In genomic region chr5:90365141-90365951, GRCm38 (mm10) we compare ENCODE assay signal across 8 mouse cellular contexts. TPM values are rescaled to one million over a fixed set of nuclear protein-coding genes. Genes with fewer than 3 reads are reported as not detected.
DNase-seq lines count a peak whose midpoint lies in the region; ATAC-seq and TF ChIP-seq lines count a peak whose summit lies in the region.

No protein-coding gene starts in this region.

- no peak for TF ChIP-seq EP300 in MEL (IDR thresholded peaks at IDR 0.05; ENCODE audit: low read depth in 1 of 2, low read length in 2 of 2)

- H3K27me3 ChIP-seq in MEL (ENCODE audit: control insufficient read depth in 1 of 2, insufficient read depth in 2 of 2, low read length in 2 of 2) = no peaks in the 10 kb centered on the region
- no peaks in the 10 kb centered on the region for H3K27me3 ChIP-seq in forebrain, embryonic 14.5 days (replicated peaks; ENCODE audit: control insufficient read depth, insufficient read depth, low read length)
- H3K27me3 ChIP-seq in lung, embryonic 15.5 days = no peaks in the 10 kb centered on the region

- H3K4me2 ChIP-seq in forebrain, embryonic 14.5 days (ENCODE audit: low read length) = peak overlapping the region; percentile 60
- H3K4me2 ChIP-seq in lung, embryonic 15.5 days = peak overlapping the region; percentile 64

- peak overlapping the region; percentile 99 for H3K9ac ChIP-seq in MEL (ENCODE audit: control insufficient read depth, low read depth, low read length, poor library complexity, severe bottlenecking)
- H3K9ac ChIP-seq in forebrain, embryonic 14.5 days (ENCODE audit: low read length) = peak overlapping the region; percentile 95
- peak overlapping the region; percentile 94 for H3K9ac ChIP-seq in lung, embryonic 15.5 days

- peak; percentile 71 for DNase-seq in MEL (ENCODE audit: low read depth, low spot score)
- DNase-seq in cerebellum, adult 11 months = peak; percentile 59
- DNase-seq in forebrain, embryonic 14.5 days (ENCODE audit: low spot score) = peak; percentile 41
- peak; percentile 37 to 56 for DNase-seq in heart, postnatal 36 days
- peak; percentile 38 to 47 for DNase-seq in layer of hippocampus, adult 8-10 months (ENCODE audit: low spot score in 2 of 2)
- DNase-seq in thymus, postnatal 0 days (ENCODE audit: low spot score) = peak; percentile 53

- no peaks in the 10 kb centered on the region for H3K9me3 ChIP-seq in MEL (replicated peaks; ENCODE audit: insufficient read depth, low read length)
- no peaks in the 10 kb centered on the region for H3K9me3 ChIP-seq in forebrain, embryonic 14.5 days (replicated peaks; ENCODE audit: control insufficient read depth, low read length)
- no peaks in the 10 kb centered on the region for H3K9me3 ChIP-seq in lung, embryonic 15.5 days

- peaks cover 17 to 38% of the 10 kb centered on the region in 2 experiments for H3K36me3 ChIP-seq in MEL (ENCODE audit: control insufficient read depth in 1 of 2, insufficient read depth in 2 of 2, low read length in 2 of 2)
- no peaks in the 10 kb centered on the region for H3K36me3 ChIP-seq in forebrain, embryonic 14.5 days (ENCODE audit: control insufficient read depth, insufficient read depth, low read length)
- H3K36me3 ChIP-seq in lung, embryonic 15.5 days = no peaks in the 10 kb centered on the region

- TF ChIP-seq CTCF in MEL (IDR thresholded peaks at IDR 0.05 in 2 of 3, conservative IDR thresholded peaks at IDR 0.05 in 1 of 3; ENCODE audit: control insufficient read depth in 1 of 3, insufficient read depth in 1 of 3, low read depth in 2 of 3, low read length in 3 of 3, poor library complexity in 1 of 3, severe bottlenecking in 1 of 3) = no peak

- WGBS in forebrain, embryonic 14.5 days = under 1% methylated on average over 54 of the region's 61 CpGs
- under 1% methylated on average over 54 of the region's 61 CpGs for WGBS in lung, embryonic 15.5 days

- H3K4me3 ChIP-seq in MEL (ENCODE audit: control insufficient read depth in 1 of 2, insufficient read depth in 1 of 2, low read depth in 2 of 2, low read length in 2 of 2) = peak overlapping the region; percentile 85 to 99
- H3K4me3 ChIP-seq in forebrain, embryonic 14.5 days (ENCODE audit: low read depth, low read length) = peak overlapping the region; percentile 93
- peak overlapping the region; percentile 75 for H3K4me3 ChIP-seq in lung, embryonic 15.5 days

- peak; percentile 45 for ATAC-seq in forebrain, embryonic 14.5 days
- ATAC-seq in lung, embryonic 15.5 days (ENCODE audit: borderline replicate concordance, extremely low read depth, low FRiP score, low TSS enrichment) = peak; percentile 40
- peak; percentile 14; the same call in 1 of the 2 replicates for ATAC-seq in neutrophil, adult 5-6 weeks (ENCODE audit: extremely low read depth, insufficient number of reproducible peaks, low FRiP score, poor library complexity, severe bottlenecking)

- no peak for TF ChIP-seq RAD21 in MEL (IDR thresholded peaks at IDR 0.05; ENCODE audit: low read depth, low read length)

- TF ChIP-seq POLR2A in MEL (IDR thresholded peaks at IDR 0.05; ENCODE audit: control insufficient read depth in 1 of 2, insufficient read depth in 1 of 2, low read depth in 1 of 2, low read length in 2 of 2, poor library complexity in 1 of 2) = peak; percentile 15 to 57; a peak in 3 of 4 replicates

- H3K79me2 ChIP-seq in MEL (ENCODE audit: control insufficient read depth, insufficient read depth, low read length, poor library complexity) = peaks cover 55% of the 10 kb centered on the region

- intact Hi-C loops in heart, postnatal 36 days (cut with DNase I) = loop anchor here (2.0 kb wide), 1 partner anchor 79 kb away; no protein-coding TSS in a partner anchor

- peak overlapping the region; percentile 83 for H3K27ac ChIP-seq in MEL (ENCODE audit: control insufficient read depth, low read depth, low read length)
- peak overlapping the region; percentile 99 for H3K27ac ChIP-seq in forebrain, embryonic 14.5 days (ENCODE audit: low read depth, low read length)
- peak overlapping the region; percentile 99 for H3K27ac ChIP-seq in lung, embryonic 15.5 days

- peaks cover 1 to 4% of the 10 kb centered on the region in 2 experiments; a peak in 2 of 4 replicates for H3K4me1 ChIP-seq in MEL (ENCODE audit: control insufficient read depth in 1 of 2, insufficient read depth in 2 of 2, low read length in 2 of 2)
- peaks cover 13% of the 10 kb centered on the region; the same call in 1 of the 2 replicates for H3K4me1 ChIP-seq in forebrain, embryonic 14.5 days (ENCODE audit: control insufficient read depth, insufficient read depth, low read length)
- peaks cover 27% of the 10 kb centered on the region for H3K4me1 ChIP-seq in lung, embryonic 15.5 days

TF ChIP-seq in MEL, 35 proteins besides CTCF, POLR2A, EP300 and RAD21:
- TF ChIP-seq BHLHE40 (IDR thresholded peaks at IDR 0.05; ENCODE audit: borderline replicate concordance, low read depth, low read length) (no peak), TBP (IDR thresholded peaks at IDR 0.05; ENCODE audit: low read depth, low read length) (peak; percentile 42; the same call in 1 of the 2 replicates), TCF12 (IDR thresholded peaks at IDR 0.05; ENCODE audit: low read depth, low read length) (0 out of 2 replicates have a peak, but pooled peaks have one; percentile 7), JUND (IDR thresholded peaks at IDR 0.05; ENCODE audit: low read depth, low read length) (no peak), KAT2A (conservative IDR thresholded peaks at IDR 0.05; ENCODE audit: low read depth, low read length) (no peak), MAZ (IDR thresholded peaks at IDR 0.05; ENCODE audit: low read depth, low read length) (peak; percentile 16), SMC3 (IDR thresholded peaks at IDR 0.05; ENCODE audit: low read depth, low read length) (no peak), ZNF384 (IDR thresholded peaks at IDR 0.05; ENCODE audit: low read depth, low read length) (no peak), NELFE (IDR thresholded peaks at IDR 0.05; ENCODE audit: low read depth, low read length) (peak; percentile 12; the same call in 1 of the 2 replicates), MYC (IDR thresholded peaks at IDR 0.05; ENCODE audit: low read depth, low read length) (no peak; the same call in 1 of the 2 replicates), CHD1 (IDR thresholded peaks at IDR 0.05; ENCODE audit: low read depth, low read length) (0 out of 2 replicates have a peak, but pooled peaks have one; percentile 5), MXI1 (IDR thresholded peaks at IDR 0.05; ENCODE audit: low read depth, low read length) (peak; percentile 70), MEF2A (IDR thresholded peaks at IDR 0.05; ENCODE audit: extremely low read depth, insufficient replicate concordance, low read depth, low read length, poor library complexity, severe bottlenecking) (no peak), POLR2AphosphoS2 (IDR thresholded peaks at IDR 0.05; ENCODE audit: low read length) (no peak), GATA1 (IDR thresholded peaks at IDR 0.05; ENCODE audit: low read depth, low read length) (no peak), USF1 (IDR thresholded peaks at IDR 0.05; ENCODE audit: low read depth, low read length) (no peak)

RNA-seq across cellular contexts. Expression of gene Ankrd17, which starts 1.0 kb away (rescaled TPM):
- 34.6 and 37.5 TPM in 2 replicates for total RNA-seq in MEL (2012; rRNA removed)
- polyA plus RNA-seq in MEL (2012; ENCODE audit: insufficient read depth in 1 of 2, insufficient read length in 2 of 2, low read depth in 1 of 2, low replicate concordance in 2 of 2, missing spikeins in 1 of 2) = 10 to 100 TPM; 35.0 to 67.3 TPM
- polyA plus RNA-seq in forebrain, embryonic 14.5 days (2014; fragmentation: Nextera tagmentation; extraction: Ambion mirVana) = 26.2 and 28.1 TPM in 2 replicates
- 10 to 100 TPM; 65.9 to 68.3 TPM for total RNA-seq in heart, postnatal 36 days (2021)
- 100 to 1,000 TPM; 100 to 122 (median 114) TPM for total RNA-seq in layer of hippocampus, adult 8-10 months (2022)
- polyA plus RNA-seq in lung, embryonic 15.5 days (2015; fragmentation: Nextera tagmentation; extraction: Ambion mirVana) = 20.4 and 21.6 TPM in 2 replicates
- 135 and 138 TPM in 2 replicates for total RNA-seq in neutrophil, adult 5-6 weeks (2017)
- 19.0 and 26.4 TPM in 2 replicates for polyA plus RNA-seq in thymus, postnatal 0 days (2015; fragmentation: Nextera tagmentation; extraction: Ambion mirVana)

RNA-seq across cellular contexts. Expression of gene Gm9958, which starts 1.7 kb away (rescaled TPM):
- total RNA-seq in MEL (2012; rRNA removed) = 0.33 and 0.77 TPM in 2 replicates
- polyA plus RNA-seq in MEL (2012; ENCODE audit: insufficient read depth in 1 of 2, insufficient read length in 2 of 2, low read depth in 1 of 2, low replicate concordance in 2 of 2, missing spikeins in 1 of 2) = 1 to 10 TPM in 1 of 2 experiments, not detected in 1; 1.6 TPM
- polyA plus RNA-seq in forebrain, embryonic 14.5 days (2014; fragmentation: Nextera tagmentation; extraction: Ambion mirVana) = 3.6 and 6.2 TPM in 2 replicates
- 1 to 10 TPM; 1.1 TPM for total RNA-seq in heart, postnatal 36 days (2021)
- total RNA-seq in layer of hippocampus, adult 8-10 months (2022) = 1 to 10 TPM; 1.1 to 3.1 (median 2.2) TPM
- 5.2 and 7.1 TPM in 2 replicates for polyA plus RNA-seq in lung, embryonic 15.5 days (2015; fragmentation: Nextera tagmentation; extraction: Ambion mirVana)
- total RNA-seq in neutrophil, adult 5-6 weeks (2017) = 3.5 and 4.4 TPM in 2 replicates
- 6.7 and 7.2 TPM in 2 replicates for polyA plus RNA-seq in thymus, postnatal 0 days (2015; fragmentation: Nextera tagmentation; extraction: Ambion mirVana)

Comparison
In these comparisons a context has a peak if more than half of its experiments do, and no peak if none do; other contexts are left out.
1. Peak in every context shown above with its lines: DNase-seq, ATAC-seq, H3K4me3 ChIP-seq and H3K27ac ChIP-seq.